Mouse (Mus musculus) left cerebral cortex, adult 2 months (tissue): ENCODE results near the gene Itgad. TPM values are rescaled to one million over a fixed set of nuclear protein-coding genes. Genes with fewer than 3 reads are reported as not detected.

ENCODE experiments used
- DNase-seq, 2 experiments: peaks; one replicate each; pipeline ENCODE4 v3.0.0; 2021 to 2022; ENCODE audit warnings: low spot score in 2 of 2, mixed read lengths in 1 of 2; ENCODE audit errors: extremely low spot score in 1 of 2
- H3K27ac ChIP-seq: fragments of 200-600 bp; 2 replicates; pipeline ENCODE4 v1.8.1; 2022
- H3K4me3 ChIP-seq: fragments of 200-600 bp; 2 replicates; pipeline ENCODE4 v1.8.1; 2022
- CTCF ChIP-seq: fragments of 200-600 bp; IDR thresholded peaks from 2 replicates; pipeline ENCODE4 v1.8.1; 2022; ENCODE audit warnings: antibody characterized with exemption, mild to moderate bottlenecking, moderate library complexity
- intact Hi-C: fragments of 180-260 bp; cut with DNase I; formaldehyde crosslinking; loops from one replicate; pipeline ENCODE4 v1.15.1; 2025
- total RNA-seq, 2 experiments: library from RNA; stranded (reverse); gene quantifications; 2 replicates each; pipeline ENCODE4 v1.2.3; 2021

Gene Itgad
- total RNA-seq, 2 experiments from 2014 or later: not detected

DNA sequence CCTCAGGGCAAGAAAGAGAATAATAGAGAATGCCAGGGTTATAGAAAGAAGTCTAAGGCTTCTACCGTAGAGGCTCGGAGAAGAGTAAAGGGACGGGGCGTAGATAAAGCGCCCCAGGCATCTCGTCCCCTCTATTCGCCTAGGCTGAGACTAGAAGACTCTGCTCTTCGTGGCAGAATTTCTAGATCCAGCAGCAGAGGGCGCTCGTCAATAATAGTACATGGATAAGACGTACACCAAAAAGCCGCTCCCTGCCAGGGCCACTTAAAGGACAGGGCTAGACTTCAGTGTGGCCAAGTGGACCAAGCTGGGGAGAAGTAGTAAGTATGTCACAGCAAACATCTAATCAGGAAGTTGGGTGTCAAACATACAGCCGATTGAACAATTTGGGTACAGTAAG is 93.3 kb downstream of the Itgad start:
- peak; percentile 81 for TF ChIP-seq CTCF
- H3K4me3 ChIP-seq: peak overlapping the region; percentile 69
- intact Hi-C loops: loop anchor here (2.0 to 5.0 kb wide), 4 partner anchors 97 to 460 kb away; partner anchors contain the start of genes Rgs10 and Tial1
- H3K27ac ChIP-seq: peak overlapping the region; percentile 88
- peak; percentile 82 for DNase-seq

DNA sequence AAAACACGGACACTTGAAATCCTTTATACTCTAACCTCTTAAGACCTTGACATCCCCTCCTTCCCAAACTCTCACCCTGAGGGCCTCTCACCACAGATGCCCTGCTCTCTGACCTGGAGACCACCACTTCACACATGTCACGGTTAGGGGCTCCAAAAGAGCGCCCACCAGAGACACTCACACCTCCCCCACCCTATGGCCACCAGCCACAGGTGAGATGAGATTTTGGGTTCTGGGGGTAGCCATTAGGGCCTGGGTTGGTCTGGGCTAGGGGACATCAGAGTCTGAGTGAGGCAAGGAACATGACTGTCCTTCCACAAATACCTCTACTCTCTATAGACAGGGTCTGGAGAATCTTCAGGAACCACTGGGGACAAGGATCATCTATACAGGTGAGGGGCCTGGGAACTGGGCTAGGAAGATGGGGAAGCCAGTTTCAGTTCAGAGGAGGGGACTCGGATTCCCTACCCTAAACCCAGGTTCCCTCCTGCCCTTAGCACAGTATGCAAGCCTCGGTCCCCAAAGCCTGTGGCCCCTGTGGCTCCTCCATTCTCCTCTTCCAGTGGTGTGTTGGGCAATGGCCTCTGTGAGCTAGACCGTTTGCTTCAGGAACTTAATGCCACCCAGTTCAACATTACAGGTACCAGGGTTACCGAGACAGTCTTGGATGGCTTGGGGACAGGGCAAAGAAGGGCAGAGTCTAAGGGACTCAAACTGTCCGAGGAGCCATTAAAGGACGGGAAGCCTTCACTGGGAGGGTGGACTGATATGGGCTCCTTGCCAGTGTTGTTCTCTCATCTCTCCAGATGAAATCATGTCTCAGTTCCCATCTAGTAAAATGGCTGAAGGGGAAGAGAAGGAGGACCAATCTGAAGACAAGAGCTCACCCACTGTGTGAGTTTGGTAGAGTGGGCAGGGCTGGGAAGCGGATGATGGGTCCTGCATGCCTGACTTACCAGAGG is 94.2 kb downstream of the Itgad start:
- peak overlapping the region; percentile 69 for H3K4me3 ChIP-seq
- intact Hi-C loops: loop anchor here (5.0 kb wide), 2 partner anchors 169 to 459 kb away; partner anchors contain the start of gene Rgs10
- H3K27ac ChIP-seq: no peak overlapping the region
- no peak for TF ChIP-seq CTCF
- no peak for DNase-seq

DNA sequence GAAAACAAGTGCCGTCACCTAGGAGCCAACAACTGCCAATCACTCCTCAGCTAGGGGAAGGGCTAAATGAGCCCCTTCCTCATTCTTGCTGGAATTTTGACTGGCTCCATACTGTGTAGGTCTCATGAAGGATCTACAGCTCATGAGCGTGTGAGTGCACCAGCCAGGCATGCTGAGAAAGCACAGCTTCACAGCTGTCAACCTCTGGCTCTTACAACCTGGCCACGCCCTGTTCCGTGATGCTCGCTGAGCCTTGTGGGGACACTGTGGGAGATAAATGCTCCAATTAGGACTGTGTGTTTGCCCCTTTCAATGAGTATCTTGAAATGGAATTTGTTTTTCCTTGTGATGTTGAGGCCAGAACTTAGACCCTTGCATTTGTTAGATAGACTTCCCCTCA is 95.8 kb downstream of the Itgad start:
- no peak overlapping the region for H3K4me3 ChIP-seq
- no peak overlapping the region for H3K27ac ChIP-seq
- intact Hi-C loops: loop anchor here (5.0 kb wide), 3 partner anchors 47 to 457 kb away; partner anchors contain the start of genes BC017158 and Rgs10
- TF ChIP-seq CTCF: no peak
- no peak for DNase-seq

DNA sequence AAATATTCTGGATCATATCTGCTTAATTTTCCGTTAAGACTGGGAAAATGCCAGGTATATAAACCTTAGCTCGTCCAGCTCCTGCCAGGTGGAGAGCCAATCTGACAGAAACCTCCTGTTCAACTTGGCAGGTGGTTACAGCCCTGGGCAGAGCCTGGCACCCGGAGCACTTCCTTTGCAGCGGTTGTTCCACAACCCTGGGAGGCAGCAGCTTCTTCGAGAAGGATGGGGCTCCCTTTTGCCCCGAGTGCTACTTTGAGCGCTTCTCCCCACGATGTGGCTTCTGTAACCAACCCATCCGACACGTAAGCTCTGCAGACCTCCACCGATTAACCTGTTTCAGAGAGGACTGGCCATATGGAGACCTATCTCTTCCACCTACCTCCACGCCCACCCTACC is 97.8 kb downstream of the Itgad start:
- no peak overlapping the region for H3K27ac ChIP-seq
- intact Hi-C loops: loop anchor here (5.0 kb wide), 1 partner anchor 45 kb away; the partner anchor contains the start of gene BC017158
- no peak for TF ChIP-seq CTCF
- H3K4me3 ChIP-seq: no peak overlapping the region
- no peak for DNase-seq

DNA sequence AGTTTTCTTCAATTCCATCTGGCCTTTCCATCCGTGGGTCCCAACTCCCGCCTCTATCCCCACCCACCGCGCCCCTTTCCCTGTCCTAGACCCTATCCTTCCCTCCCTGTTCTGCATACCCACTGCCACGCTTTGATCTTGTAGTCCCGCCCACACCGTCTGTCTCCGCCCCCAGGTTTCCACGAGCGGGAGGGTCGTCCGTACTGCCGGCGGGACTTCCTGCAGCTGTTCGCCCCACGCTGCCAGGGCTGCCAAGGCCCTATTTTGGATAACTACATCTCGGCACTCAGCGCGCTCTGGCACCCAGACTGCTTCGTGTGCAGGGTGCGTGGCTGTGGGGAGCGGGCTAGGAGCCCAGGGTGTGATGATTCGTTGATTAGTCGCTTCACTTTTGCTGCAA is 98.4 kb downstream of the Itgad start:
- intact Hi-C loops: loop anchor here (5.0 kb wide), 1 partner anchor 45 kb away; the partner anchor contains the start of gene BC017158
- no peak overlapping the region for H3K27ac ChIP-seq
- DNase-seq: peak; percentile 57 to 77
- TF ChIP-seq CTCF: no peak
- no peak overlapping the region for H3K4me3 ChIP-seq

DNA sequence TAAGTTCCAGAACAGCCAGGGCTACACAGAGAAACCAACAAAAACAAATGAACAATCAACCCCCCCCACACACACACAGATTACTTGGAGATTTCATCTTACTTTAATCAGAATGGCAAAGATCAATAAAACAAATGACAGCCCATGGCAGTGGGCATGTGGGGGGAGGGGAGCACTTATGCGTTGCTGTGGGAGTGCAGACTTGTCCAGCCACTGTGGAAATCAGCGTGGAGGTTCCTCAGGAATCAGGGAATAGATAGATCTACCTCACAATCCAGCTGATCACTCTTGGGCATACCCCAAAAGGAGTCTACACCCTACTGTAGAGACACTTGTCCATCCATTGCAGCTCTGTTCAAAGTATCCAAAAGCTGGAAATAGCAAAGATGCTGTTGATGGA is 100.8 kb downstream of the Itgad start:
- H3K4me3 ChIP-seq: no peak overlapping the region
- intact Hi-C loops: loop anchor here (5.0 kb wide), 1 partner anchor 42 kb away; the partner anchor contains the start of gene BC017158
- TF ChIP-seq CTCF: no peak
- H3K27ac ChIP-seq: no peak overlapping the region
- DNase-seq: no peak

DNA sequence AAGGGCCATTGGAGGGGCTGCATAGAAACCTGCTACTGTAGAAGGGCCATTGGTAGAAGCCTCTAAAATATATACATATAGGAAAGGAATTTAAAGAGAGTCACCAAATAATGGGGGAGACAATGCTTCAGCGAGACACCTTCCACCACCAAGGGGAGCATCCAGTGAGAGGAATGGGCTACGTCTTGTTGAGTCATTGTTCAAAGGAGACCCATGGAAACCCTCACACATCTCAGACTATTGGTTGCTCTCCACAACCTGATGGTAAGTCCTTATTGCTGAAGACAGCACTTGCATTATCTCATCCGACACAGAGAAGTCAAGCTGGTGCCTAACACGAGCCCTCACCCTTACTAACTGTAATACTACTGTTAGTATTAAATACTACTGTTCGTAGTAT is 101.6 kb downstream of the Itgad start:
- TF ChIP-seq CTCF: no peak
- intact Hi-C loops: no loop called here
- Histone ChIP-seq H3K27ac (no peak overlapping the region), H3K4me3 (no peak overlapping the region)
- DNase-seq: no peak

DNA sequence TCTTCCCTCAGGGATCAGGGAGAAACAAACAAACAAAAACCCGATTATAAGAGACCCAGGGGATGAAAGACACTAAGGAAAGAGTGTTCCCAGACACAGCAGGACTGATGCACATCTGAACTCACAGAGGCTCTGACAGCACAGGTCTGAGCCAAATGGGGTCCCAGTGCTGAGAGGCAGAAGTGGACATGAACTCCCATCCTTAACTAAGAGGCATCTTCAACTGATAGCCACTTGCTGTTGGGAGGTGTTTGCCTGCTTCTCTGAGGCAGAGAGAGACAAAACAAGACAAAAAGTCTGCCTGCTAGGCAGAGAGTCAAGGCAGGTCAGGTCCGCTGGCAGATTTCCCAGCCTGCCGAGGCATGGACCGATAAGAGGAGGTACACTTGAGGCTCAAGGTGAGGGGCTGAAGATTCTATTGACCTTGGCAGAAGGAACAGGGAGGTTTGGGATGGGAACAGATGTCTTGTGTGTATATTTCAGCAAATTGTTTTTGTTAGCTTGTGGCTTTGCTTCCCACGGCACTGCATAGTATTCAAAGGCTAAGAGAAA is 102.7 kb downstream of the Itgad start:
- no peak for TF ChIP-seq CTCF
- H3K4me3 ChIP-seq: no peak overlapping the region
- H3K27ac ChIP-seq: no peak overlapping the region
- intact Hi-C loops: no loop called here
- DNase-seq: no peak

DNA sequence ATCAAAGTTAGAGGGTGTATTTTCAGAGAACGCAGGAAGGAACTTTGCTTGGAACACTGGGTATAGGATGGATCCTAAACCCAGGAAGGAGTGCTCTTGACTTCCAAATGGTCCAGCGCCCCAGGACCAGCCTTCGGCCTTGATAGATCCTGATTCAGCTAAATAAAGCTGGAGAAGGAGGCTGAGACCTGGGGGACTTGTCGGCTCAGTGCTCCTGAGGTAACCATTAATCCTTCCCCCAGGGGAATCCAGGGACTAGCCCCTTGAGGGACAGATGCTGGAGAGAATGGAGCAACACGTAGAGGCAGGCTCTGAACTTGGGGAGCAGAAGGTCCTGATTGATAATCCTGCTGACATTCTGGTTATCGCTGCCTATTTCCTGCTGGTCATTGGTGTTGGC is 111.2 kb downstream of the Itgad start, which contains the start of gene Slc5a2:
Gene Slc5a2 (plus strand): TSS at position 247 of the 400 bp plus-strand sequence.
- Histone ChIP-seq H3K4me3 (no peak within 1 kb of the TSS), H3K27ac (no peak within 1 kb of the TSS)
- intact Hi-C loops: no loop called here
- DNase-seq: no peak
- TF ChIP-seq CTCF: no peak

DNA sequence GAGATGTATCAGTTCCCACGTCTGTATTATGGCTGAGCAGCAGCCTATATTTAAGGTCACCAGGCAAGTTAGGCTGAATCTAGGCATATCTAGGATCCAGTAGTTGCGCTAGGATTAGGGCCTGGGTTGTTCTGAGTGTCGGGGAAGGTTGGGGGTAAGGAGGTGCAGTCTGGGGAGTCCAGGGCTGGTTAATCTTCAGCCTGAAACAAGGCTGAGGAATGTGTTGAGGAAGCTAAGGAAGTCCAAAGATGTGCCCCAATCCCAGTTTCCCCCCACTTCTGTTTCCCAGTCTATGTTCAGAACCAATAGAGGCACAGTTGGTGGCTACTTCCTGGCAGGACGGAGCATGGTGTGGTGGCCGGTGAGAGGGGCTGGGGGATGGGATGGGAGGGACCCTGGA is 111.9 kb downstream of the Itgad start:
- intact Hi-C loops: no loop called here
- TF ChIP-seq CTCF: no peak
- DNase-seq: no peak

DNA sequence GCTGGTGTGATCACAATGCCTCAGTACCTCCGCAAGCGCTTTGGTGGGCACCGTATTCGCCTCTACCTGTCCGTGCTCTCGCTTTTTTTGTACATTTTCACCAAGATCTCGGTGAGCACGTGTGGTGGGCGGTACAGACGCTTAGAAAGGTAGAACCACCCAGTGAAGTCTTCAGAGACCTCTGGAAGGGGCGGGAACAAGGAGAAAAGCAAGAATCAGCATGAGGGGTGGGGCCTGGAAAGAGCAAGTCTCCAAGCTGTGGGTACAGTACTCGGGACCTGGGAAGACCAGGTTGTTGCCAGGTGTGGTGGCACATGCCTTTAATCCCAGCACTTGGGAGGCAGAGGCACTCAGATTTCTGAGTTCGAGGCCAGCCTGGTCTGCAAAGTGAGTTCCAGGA is 113.2 kb downstream of the Itgad start:
- TF ChIP-seq CTCF: no peak
- intact Hi-C loops: no loop called here
- no peak for DNase-seq
- no peak overlapping the region for H3K4me3 ChIP-seq
- H3K27ac ChIP-seq: no peak overlapping the region

More for the DNA sequence above, 111.9 kb downstream of the Itgad start:
- Histone ChIP-seq H3K27ac (no peak overlapping the region), H3K4me3 (no peak overlapping the region)

DNA sequence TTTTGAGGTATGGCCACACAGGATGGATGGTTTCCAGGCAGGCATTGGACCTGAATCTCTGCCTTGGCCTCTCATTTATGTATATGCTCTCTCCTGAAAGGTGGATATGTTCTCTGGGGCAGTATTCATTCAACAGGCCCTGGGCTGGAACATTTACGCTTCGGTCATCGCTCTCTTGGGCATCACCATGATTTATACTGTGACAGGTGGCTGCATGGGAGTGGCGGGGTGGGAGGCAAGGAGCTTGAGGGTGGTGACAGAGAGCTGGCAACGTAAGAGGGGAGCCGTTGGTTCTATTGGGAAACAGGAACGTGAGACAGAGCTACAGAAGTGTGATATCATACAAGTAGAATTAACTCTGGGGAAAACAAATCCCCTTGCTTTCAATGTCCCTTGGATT is 113.6 kb downstream of the Itgad start:
- Histone ChIP-seq H3K4me3 (no peak overlapping the region), H3K27ac (no peak overlapping the region)
- no peak for TF ChIP-seq CTCF
- no peak for DNase-seq
- intact Hi-C loops: no loop called here
